Mouse (Mus musculus): ENCODE results near the gene Cdca7.
A peak's percentile ranks its signal among the peaks of the same experiment; 100 is the strongest.

Gene Cdca7

GRCm38 (mm10) chr2:72475797-72476485 is at the start of gene Cdca7:
Cdca7 (plus strand) TSS chr2:72476159.
- peak; percentile 90 for DNase-seq (ENCODE audit: low spot score)

- no peak for DNase-seq (ENCODE audit: low spot score)
These were observed 49.2 kb upstream of the Cdca7 start for GRCm38 (mm10) chr2:72426776-72427175.

DNA sequence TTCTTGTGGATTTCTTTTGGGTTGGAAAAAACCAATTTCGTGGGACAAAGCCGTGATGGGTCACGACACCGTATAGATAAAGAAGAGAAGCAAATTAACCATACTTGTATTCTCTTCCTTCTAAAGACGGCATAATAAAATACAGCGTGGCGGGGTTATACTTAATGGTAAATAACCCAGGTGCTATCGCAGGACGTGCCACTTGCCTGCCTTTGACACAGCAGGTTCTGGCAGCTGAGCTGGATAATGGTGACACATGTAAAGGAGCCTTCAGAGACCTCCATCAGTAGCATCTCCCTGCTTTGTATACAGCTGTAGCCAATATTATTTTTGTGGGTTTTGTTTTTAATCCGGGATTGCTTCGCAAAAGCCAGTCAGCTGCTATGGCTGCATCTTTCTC is 48.7 kb upstream of the Cdca7 start:
- DNase-seq (ENCODE audit: low spot score) = no peak

GRCm38 (mm10) chr2:72438941-72439533 is 36.9 kb upstream of the Cdca7 start:
- no peak for DNase-seq (ENCODE audit: low spot score)

DNA sequence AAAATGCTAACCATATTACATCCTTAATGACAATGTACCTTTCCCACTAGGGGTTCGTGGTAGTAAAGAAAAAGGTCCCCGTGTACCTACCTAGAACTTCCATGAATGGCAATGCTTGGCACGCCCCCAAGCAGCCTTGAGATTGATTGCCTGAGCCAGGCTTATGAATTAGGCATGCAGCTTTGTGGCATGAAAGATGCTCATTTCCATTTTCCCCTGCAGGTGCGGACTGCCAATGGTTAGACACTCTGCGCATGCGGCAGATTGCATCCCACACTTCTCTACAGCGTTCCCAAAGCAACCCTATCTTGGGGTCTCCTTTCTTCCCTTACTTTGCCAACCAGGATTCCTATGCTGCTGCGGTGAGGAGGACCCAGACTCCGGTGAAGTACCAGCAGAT is 34.9 kb upstream of the Cdca7 start:
- DNase-seq (ENCODE audit: low spot score) = no peak

DNA sequence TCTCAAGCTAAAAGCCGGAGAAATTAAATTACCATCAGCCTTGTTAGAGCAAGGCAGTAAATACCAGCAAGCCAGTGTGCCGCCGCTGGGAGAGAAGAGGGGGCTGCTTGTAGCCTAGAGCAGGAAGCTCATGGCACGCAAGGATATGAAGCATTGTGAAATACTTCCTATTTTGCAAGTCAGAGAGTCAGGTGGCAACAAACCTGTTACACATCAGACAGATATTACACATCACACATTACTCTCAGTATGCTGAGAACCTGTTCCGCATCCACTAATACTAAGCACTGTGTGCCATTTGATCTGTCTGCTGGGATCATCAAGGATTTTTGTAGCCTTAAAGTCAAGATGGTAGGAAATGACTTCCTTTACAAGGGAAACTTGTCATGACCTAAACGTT is 33.1 kb upstream of the Cdca7 start:
- DNase-seq (ENCODE audit: low spot score) = no peak

DNA sequence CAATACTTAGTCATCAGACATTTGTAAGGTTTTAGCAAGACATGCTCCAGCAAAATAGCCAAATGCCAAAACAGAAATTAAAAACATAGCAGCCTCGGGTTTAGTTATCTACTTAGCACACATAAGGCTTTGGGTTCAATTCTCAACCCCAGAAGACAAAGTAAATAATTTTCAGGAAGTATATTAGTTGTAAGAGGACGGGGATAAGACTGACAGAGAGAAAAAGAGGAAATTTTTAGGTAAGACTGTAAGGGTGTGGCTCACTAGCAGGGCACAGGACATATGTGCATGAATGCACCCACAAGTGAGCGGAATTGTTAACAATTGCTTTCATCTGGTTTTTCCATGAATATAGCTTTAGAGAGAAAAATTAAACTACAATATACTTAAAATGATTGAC is 32.0 kb upstream of the Cdca7 start:
- DNase-seq (ENCODE audit: low spot score) = no peak

DNA sequence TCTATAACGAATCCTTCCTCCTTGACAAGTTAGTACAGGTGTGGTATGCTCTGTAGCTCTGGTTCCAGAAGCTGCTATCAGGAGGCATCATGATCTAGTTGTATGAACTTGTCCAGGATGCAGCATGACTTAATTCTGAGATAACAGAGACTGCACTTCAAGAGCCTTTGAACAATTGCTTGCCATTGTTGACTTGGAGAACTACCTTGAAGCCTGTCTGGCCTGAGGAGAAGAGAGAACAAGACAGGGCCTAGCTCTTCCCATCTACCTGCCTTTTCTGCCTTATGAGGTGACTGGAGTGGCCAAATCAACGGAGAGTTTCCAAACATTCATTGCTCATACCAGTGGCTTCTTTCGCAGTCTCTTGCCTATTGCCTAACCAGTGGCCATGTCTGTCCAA is 29.9 kb upstream of the Cdca7 start:
- no peak for DNase-seq (ENCODE audit: low spot score)

DNA sequence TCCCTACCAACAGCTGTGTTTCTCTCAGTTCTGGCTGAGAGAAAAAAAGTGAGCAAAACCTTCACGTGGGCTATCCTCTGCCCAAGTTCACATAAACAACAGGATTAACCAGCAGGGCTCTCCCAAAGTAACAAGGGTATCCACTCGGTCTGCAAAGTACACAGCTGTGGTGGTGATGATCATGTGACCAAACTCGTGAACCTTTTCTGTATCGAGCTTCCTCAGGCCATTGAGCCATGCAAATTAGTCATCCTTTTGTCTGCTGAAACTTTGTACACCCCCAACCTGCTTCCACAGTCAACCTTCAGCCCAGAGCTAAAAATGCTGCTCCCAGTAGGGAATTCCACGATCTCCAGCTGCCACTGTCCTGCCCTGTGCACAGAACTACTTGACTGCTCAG is 29.3 kb upstream of the Cdca7 start:
- no peak for DNase-seq (ENCODE audit: low spot score)

DNA sequence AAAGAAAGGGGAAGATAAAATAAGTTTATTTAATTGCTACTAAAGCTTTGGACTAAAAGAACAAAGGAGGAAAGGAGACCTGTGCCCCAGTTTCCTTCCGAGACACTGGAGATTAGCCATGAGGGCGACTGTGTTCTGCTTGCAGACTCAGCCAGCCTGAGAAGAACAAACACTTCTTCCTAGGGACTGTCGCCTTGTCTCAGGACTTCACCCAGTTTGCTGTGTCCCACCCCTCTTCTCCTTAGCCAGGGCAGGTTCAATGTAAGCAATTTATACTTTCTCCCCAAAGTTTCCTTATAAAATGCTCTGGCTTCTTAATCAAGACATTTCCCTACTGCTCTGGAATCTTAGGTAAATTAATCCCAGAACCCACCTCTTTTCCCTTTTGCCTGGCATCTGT is 22.4 kb upstream of the Cdca7 start:
- DNase-seq (ENCODE audit: low spot score) = no peak

GRCm38 (mm10) chr2:72456189-72456588 is 19.8 kb upstream of the Cdca7 start:
- DNase-seq (ENCODE audit: low spot score) = no peak

DNA sequence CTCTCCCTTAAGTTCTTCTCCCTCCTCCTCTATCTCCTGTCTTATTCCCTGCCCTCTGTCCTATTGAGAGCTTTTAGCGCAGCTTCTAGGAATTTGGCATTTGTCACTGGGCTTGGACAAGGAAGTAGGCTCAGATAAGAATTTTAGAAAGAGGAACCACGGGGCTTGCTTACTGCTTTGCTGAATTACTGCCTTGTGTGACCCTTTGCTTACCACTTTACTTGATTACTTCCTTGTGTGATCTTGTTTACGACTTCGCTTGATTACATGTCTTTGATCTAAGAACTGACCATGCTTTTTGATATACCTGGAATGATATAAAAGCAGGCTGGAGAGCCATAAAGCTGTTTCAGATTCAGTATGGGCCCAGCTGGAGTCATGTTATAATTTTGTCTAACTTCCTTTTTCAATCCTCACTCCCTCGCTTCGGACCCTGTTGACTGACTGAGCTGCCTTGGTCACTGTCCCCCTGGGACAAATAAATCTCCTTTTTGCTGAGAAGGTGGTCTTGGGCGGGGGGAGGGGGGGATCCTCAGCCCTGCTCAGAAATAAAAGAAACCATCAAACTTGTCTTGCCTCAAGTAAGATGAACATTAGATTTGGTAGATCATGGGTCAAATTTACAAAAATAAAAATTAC is 11.5 kb upstream of the Cdca7 start:
- no peak for DNase-seq (ENCODE audit: low spot score)

DNA sequence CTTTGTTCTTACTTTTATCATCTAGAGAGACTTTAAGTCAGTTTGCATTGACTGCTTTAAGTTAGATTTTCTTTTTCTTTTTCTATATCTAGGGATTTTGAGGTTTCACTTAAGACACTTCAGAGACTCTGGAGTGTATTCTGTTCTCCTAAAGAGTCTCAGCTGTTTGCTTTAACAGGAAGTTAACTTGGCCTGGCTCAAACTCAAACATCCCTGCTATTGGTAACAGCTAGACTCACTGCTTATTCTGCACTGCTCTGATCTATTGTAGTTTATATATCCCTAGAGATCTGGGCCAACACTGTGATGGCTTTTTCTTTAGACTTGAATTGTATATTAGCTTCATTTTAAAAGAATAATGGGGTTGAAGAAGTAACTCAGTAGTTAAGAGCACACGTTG is 8.4 kb upstream of the Cdca7 start:
- DNase-seq (ENCODE audit: low spot score) = no peak

- peak; percentile 18 for DNase-seq (ENCODE audit: low spot score)
These were observed 4.4 kb upstream of the Cdca7 start for GRCm38 (mm10) chr2:72471415-72472070.

- peak; percentile 57 for DNase-seq (ENCODE audit: low spot score)
These were observed 1.2 kb upstream of the Cdca7 start for GRCm38 (mm10) chr2:72474531-72475287.

GRCm38 (mm10) chr2:72475423-72475796 is 549 bp upstream of the Cdca7 start:
- DNase-seq (ENCODE audit: low spot score) = no peak

DNA sequence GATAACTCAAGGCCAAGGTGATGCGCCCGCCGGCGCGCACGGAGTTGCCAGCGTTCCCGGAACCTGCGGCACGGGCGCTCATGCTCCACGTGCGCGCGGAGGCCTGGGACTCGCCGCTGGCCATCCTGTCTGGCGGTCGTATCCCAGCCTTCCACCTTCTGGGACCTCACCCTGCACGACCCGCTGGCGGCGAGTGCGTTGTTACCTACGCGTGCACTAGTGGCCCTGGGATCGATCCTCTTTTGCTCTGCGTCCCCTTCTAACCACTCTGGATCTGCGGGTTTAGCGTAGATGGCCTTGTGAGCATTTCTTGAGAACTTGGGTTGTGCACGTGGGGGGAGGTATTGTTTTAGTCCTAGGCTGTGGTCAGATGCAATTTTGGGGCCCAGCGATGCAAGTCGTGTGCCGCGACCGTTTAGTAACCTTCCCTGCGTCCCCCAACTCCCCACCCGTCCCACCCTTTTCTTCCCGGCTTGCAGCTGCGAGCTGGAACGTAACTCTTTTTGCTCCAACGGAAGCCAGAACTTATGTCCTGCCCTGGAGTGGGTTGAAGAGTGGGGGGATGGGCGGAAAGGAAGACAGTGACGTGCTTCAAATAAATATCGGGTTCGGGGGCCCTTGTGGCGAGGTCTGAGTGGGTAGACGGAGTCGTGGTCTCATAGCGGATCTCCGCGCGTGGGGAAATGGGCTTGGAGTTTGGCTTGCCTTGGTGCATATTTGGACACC is 690 bp downstream of the Cdca7 start:
- peak; percentile 72 for DNase-seq (ENCODE audit: low spot score)

DNA sequence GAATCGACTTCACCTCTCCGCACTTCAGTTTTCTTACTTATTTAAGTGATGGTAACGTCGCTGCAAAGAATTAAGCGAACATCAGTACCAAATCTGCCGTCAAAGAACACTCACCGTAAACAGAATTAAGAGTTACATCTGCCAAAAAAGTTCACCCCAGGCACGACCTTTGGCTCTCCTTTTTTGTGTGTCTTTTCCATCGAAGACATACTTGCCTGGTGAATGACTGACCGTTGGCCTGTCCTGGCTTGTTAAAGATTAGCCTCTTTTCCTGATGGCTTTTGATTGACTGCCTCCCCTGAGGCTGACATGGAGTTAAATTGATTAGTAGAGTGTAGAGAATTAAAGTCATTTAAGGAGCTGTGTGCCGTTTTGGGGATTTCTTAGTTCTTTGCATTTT is 1.3 kb downstream of the Cdca7 start:
- peak; percentile 53 for DNase-seq (ENCODE audit: low spot score)

- DNase-seq (ENCODE audit: low spot score) = no peak
These were observed 2.2 kb downstream of the Cdca7 start for GRCm38 (mm10) chr2:72478176-72478575.

- DNase-seq (ENCODE audit: low spot score) = no peak
These were observed 3.0 kb downstream of the Cdca7 start for GRCm38 (mm10) chr2:72478921-72479320.

DNA sequence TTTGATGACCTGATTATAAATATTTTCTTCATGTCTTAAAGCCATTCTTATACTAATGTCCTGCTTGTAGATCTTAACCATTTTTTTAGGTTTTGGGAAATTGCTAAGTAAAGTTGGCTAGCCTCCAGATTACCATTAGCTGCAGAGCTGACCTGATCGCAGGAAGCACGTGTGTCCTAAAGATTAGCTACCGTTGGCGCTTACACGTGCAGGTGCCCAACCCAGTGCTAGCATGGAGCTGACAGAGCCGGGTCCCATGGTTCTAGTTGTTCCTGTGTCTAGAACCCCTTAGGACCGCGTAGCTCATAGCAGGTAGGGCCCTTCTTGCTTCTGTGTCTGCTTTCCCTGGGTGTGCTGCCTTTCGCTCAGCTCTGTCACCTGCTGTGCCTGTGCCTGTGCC is 3.9 kb downstream of the Cdca7 start:
- no peak for DNase-seq (ENCODE audit: low spot score)

DNA sequence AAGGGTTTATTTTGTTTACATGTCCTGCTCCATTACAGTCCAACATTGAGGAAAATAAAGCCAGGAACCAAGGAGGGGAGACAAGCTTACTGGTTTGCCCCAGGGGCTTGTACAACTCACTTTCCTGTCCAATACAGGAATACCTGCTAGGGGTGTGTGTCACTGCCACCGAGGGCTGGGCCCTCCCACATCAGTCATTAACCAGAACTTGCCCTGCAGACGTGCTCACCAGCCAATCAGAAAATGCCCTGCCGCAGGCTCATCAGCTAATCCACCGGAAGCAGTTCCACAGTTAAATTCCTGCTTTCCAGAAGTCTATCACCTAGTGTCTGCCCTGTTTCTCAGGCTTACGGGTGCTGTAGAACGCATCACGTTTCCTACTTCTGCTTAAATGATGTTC is 15.7 kb downstream of the Cdca7 start:
- DNase-seq (ENCODE audit: low spot score) = peak; percentile 62

All from yolk sac, embryonic 10.5 days (tissue).